Mouse (Mus musculus) lung, embryonic 14.5 days (tissue): ENCODE data around the gene Gsta3. TPM values are rescaled to one million over a fixed set of nuclear protein-coding genes. Genes with fewer than 3 reads are reported as not detected.
"Not testable (repeated sequence)": the region's sequence is repeated elsewhere in the genome, so short reads cannot be mapped to it uniquely, and the experiment has no call there.

Experiments
- ATAC-seq: fragments of 200-750 bp; cut with Nextera tagmentation; 2 replicates; pipeline ENCODE4 v1.8.0; 2017; ENCODE audit warnings: mild to moderate bottlenecking, moderate TSS enrichment, moderate library complexity; ENCODE audit not compliant: insufficient read depth
- DNase-seq: peaks from one replicate; pipeline ENCODE4 v3.0.0-alpha.2; 2015
- H3K27ac ChIP-seq: fragments of 300-500 bp; sonication (generic); 2 replicates; pipeline ENCODE4 v1.5.1; 2014; ENCODE audit warnings: low read depth, mild to moderate bottlenecking, moderate library complexity
- H3K27me3 ChIP-seq: fragments of 300-500 bp; sonication (generic); 2 replicates; pipeline ENCODE4 v1.6.1; 2014; ENCODE audit warnings: low read length, control low read depth; ENCODE audit not compliant: insufficient read depth
- H3K36me3 ChIP-seq: fragments of 300-500 bp; sonication (generic); 2 replicates; pipeline ENCODE4 v1.6.1; 2014; ENCODE audit warnings: control low read depth; ENCODE audit not compliant: insufficient read depth
- H3K4me1 ChIP-seq: fragments of 300-500 bp; sonication (generic); 2 replicates; pipeline ENCODE4 v1.6.1; 2014; ENCODE audit warnings: antibody characterized with exemption, control low read depth; ENCODE audit not compliant: insufficient read depth
- H3K4me2 ChIP-seq: fragments of 300-500 bp; sonication (generic); 2 replicates; pipeline ENCODE4 v1.6.1; 2014; ENCODE audit warnings: mild to moderate bottlenecking
- H3K4me3 ChIP-seq: fragments of 300-500 bp; sonication (generic); 2 replicates; pipeline ENCODE4 v1.5.1; 2014; ENCODE audit warnings: low read depth, low read length
- H3K9ac ChIP-seq: fragments of 300-500 bp; sonication (generic); 2 replicates; pipeline ENCODE4 v1.6.1; 2014
- H3K9me3 ChIP-seq: fragments of 300-500 bp; sonication (generic); 2 replicates; pipeline ENCODE4 v1.6.1; 2016; ENCODE audit warnings: low read depth, low read length, control low read depth
- CTCF ChIP-seq: IDR thresholded peaks from 2 replicates; pipeline ENCODE4 v1.5.1; 2016; ENCODE audit warnings: antibody characterized with exemption, low read depth
- WGBS: fragments of 180-500 bp; shearing (Covaris S2); extraction: QIAGEN DNeasy Blood & Tissue Kit; methylation state at CpG from one replicate; pipeline ENCODE4 v1.1.7; 2014; 5-methylcytosine and 5-hydroxymethylcytosine counted together
- polyA plus RNA-seq: library from polyadenylated mRNA; unstranded; fragments of >200 nt; fragmentation: Nextera tagmentation; extraction: Ambion mirVana; gene quantifications from 2 replicates; pipeline ENCODE4 v1.2.1, GENCODE M21; 2014

Gene Gsta3
- polyA plus RNA-seq, 1 experiment from 2014 or later: 0.55 TPM

DNA sequence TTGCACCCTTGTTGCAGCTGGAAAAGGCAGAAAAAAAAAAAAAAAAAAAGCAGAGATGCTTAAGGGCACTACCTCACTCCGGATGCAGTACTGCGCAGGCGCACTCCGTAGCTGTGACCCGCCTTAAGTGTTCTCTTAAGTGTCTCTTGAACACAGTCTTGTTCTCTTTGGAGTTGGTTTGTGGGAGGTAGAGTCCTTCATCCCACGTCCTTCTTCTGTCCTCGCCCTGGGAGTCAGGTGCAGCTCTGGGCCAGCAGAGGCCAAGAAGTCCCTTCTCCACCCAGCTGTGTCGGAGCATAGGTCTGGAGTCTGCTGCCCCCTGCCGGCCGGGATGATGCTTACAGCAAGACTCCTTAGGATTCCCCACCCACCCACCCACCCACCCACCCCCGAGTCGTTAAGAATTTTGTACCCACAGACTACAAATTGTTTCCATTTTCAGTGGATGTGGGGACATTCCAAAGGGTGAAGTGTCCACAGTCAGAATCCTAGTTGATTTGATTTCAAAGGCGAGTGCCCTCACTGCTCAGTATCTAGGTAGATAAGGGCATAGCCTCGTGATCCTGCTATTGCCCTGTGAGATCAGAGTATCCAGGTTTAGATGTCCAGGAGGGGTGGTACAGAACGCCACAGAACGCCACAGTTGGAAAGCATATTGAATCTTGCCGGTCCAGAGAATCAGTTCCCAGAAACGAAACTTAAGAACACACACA is 31.1 kb downstream of the Gsta3 start:
- Histone ChIP-seq H3K4me3 (peak overlapping the region; percentile 30), H3K4me1 (no peaks in the 10 kb centered on the region), H3K9me3 (no peaks in the 10 kb centered on the region), H3K4me2 (peak overlapping the region; percentile 71), H3K27ac (no peak overlapping the region), H3K36me3 (no peaks in the 10 kb centered on the region), H3K27me3 (no peaks in the 10 kb centered on the region), H3K9ac (peak overlapping the region; percentile 38)
- peak; percentile 89 for ATAC-seq
- TF ChIP-seq CTCF: peak; percentile 74
- WGBS: 26% methylated on average over 18 of the region's 18 CpGs
- peak; percentile 88 for DNase-seq

DNA sequence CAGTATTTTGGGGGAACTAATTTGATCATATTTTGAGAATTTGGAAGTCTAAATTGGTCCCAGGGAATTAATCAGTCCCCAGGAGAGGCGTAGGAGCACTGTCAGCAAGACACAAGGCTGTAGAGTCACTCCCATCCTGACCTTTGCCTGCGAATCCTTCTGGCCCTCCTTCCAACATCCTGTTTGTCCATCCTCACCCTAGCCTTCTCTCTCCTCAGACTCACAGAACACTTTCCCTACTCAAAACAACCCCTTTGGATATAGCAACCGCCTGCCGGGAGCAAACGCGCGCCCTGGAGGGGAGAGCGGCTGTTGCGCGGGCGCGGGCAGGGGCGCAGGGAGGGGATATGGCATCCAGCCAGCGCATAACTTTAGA is 31.7 kb downstream of the Gsta3 start:
- peak overlapping the region; percentile 71 for H3K4me2 ChIP-seq
- WGBS: 17% methylated on average over 14 of the region's 14 CpGs
- H3K27ac ChIP-seq: peak overlapping the region; percentile 6; the same call in 1 of the 2 replicates
- no peaks in the 10 kb centered on the region for H3K27me3 ChIP-seq
- DNase-seq (peak; percentile 75), ATAC-seq (peak; percentile 64; the same call in 1 of the 2 replicates)
- TF ChIP-seq CTCF: no peak
- H3K4me1 ChIP-seq: no peaks in the 10 kb centered on the region
- H3K36me3 ChIP-seq: no peaks in the 10 kb centered on the region
- H3K4me3 ChIP-seq: peak overlapping the region; percentile 30
- peak overlapping the region; percentile 38 for H3K9ac ChIP-seq
- H3K9me3 ChIP-seq: no peaks in the 10 kb centered on the region

DNA sequence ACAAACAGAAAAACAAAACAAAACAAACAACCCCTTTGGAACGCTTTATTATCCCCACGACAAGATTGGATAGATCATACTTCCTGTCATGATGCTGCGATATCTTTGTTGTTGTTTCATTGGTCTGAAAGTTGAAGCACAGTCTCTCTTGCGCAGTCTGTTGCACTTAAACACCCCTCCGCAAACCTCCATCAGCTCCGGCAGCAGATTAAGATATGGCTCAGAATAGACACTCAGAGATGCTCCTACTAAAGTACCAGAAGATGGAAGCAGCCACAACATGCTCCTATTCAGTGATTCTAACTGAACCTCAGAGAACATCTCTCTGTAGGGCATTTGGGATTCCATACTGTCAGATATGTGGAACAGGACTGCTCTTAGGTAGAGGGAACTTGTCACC is 32.7 kb downstream of the Gsta3 start:
- DNase-seq (no peak), ATAC-seq (no peak)
- no peak overlapping the region for H3K9ac ChIP-seq
- no peak overlapping the region for H3K27ac ChIP-seq
- H3K36me3 ChIP-seq: no peaks in the 10 kb centered on the region
- no peak overlapping the region for H3K4me3 ChIP-seq
- no peaks in the 10 kb centered on the region for H3K4me1 ChIP-seq
- TF ChIP-seq CTCF: no peak
- no peaks in the 10 kb centered on the region for H3K27me3 ChIP-seq
- no peaks in the 10 kb centered on the region for H3K9me3 ChIP-seq
- no peak overlapping the region for H3K4me2 ChIP-seq
- 86% methylated on average over 6 of the region's 6 CpGs for WGBS

DNA sequence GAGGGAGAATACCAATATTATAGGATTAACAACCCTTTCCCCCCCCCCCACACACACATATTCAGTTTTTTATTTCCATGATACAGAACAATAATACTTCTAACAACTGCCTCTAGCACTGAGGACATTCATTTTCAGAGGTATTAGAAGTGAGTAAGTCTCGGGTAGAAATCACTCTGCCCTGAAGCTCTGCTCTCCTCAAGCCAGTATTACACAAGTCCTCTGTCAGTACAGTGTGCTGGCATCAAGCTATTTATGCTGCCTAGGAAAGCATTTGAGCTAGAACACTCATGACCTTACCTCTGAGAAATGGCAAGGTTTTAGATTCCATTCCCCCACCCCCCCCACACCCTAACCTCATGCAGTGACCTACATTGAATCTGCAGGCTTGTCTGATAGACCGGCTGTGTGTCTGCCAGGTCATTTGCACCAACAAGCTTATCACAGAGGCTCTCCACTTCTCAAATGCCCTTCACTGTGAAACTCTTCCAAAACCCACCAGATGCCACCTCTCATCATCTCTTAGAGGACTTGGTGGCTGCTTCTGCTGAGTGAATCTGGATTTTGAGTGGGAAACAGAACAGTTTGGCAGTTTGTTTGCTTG is 34.1 kb downstream of the Gsta3 start:
- Histone ChIP-seq H3K27me3 (no peaks in the 10 kb centered on the region), H3K27ac (no peak overlapping the region), H3K4me1 (no peaks in the 10 kb centered on the region), H3K4me2 (no peak overlapping the region), H3K9me3 (no peaks in the 10 kb centered on the region), H3K36me3 (no peaks in the 10 kb centered on the region), H3K9ac (no peak overlapping the region), H3K4me3 (no peak overlapping the region)
- ATAC-seq: no peak
- TF ChIP-seq CTCF: no peak
- DNase-seq: no peak
- 54% methylated on average over 2 of the region's 2 CpGs for WGBS

DNA sequence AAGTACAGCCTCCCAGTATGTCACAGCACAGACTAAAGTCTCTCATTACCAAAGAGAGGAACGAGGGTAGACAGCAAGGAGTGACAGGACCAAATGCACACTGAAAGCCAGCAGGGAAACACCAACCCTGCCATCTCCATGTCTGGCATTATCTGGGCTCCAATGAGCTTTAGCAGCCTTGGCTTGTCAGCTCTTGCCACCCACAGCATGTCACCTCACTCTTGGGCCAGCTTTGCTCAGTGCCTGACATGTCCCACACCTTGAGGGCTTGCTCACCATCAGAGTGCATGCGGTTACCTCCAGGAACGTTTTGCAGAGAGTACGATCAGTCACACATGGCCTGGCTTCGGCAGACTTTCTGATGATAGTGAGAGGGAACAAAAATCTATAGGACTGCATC is 35.0 kb downstream of the Gsta3 start:
- H3K36me3 ChIP-seq, H3K27ac ChIP-seq, H3K9ac ChIP-seq, DNase-seq, H3K4me2 ChIP-seq, H3K9me3 ChIP-seq, H3K27me3 ChIP-seq, H3K4me1 ChIP-seq, ATAC-seq, H3K4me3 ChIP-seq: not testable (repeated sequence)
- WGBS: 82% methylated on average over 5 of the region's 5 CpGs

DNA sequence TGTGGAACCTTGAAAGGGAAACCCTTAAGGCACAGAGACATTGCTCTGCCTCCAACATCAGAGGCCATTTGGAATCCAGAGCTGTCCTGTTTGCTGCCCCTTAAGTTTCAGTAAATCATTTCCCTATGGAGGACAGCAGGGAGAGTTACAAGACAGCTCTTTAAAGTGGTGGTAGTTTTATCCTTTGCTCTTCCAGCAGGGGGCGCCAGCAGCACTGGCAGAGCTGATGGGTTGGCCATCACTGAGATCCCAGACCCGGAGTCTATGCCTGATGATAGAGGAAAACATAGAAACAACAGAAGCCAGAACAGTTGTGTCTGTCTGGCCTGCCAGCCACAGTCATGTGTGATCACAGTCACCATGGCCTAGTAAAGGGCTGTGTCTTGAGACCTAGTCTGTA is 35.8 kb downstream of the Gsta3 start:
- H3K4me3 ChIP-seq, ATAC-seq, H3K27ac ChIP-seq, H3K36me3 ChIP-seq, H3K9me3 ChIP-seq, H3K4me2 ChIP-seq, H3K4me1 ChIP-seq, H3K9ac ChIP-seq, DNase-seq, H3K27me3 ChIP-seq: not testable (repeated sequence)
- 44% methylated on average over 1 of the region's 2 CpGs for WGBS

GRCm38 (mm10) chr1:21280306-21280705 is 39.9 kb downstream of the Gsta3 start:
- H3K4me3 ChIP-seq: no peak overlapping the region
- H3K27ac ChIP-seq: no peak overlapping the region
- no peaks in the 10 kb centered on the region for H3K9me3 ChIP-seq
- no peaks in the 10 kb centered on the region for H3K36me3 ChIP-seq
- H3K27me3 ChIP-seq: no peaks in the 10 kb centered on the region
- ATAC-seq (no peak), DNase-seq (no peak)
- H3K4me1 ChIP-seq: no peaks in the 10 kb centered on the region
- H3K9ac ChIP-seq: no peak overlapping the region
- no peak overlapping the region for H3K4me2 ChIP-seq
- 70% methylated on average over 2 of the region's 2 CpGs for WGBS
- TF ChIP-seq CTCF: no peak

DNA sequence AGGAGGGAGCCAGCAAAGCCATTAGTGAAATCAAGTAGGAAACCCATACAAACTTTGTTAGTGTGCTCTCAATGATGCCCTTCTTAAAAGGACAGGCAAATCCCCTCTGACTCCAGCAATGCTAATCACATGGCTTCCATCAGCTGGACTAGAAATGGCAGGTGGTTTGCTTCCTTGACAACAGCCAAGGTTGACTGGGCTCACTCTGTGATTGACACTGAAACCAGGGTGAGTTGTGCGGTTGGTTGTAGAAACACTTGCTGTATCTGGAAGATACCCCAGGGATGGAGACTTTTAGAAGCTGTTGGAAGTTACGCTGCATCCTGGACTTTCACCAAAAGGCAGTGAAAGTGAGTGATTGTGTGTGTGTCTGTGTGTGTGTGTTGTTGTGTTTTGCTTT is 44.3 kb downstream of the Gsta3 start:
- not testable (repeated sequence) for H3K4me1 ChIP-seq, H3K9ac ChIP-seq, H3K9me3 ChIP-seq, ATAC-seq, DNase-seq, H3K27ac ChIP-seq, H3K27me3 ChIP-seq, H3K36me3 ChIP-seq, H3K4me2 ChIP-seq, H3K4me3 ChIP-seq
- 95% methylated on average over 2 of the region's 2 CpGs for WGBS
